Mouse (Mus musculus) cerebellum, postnatal 25 days (tissue): Measurements from ENCODE around the gene Olfr1325.
"Not testable (repeated sequence)": the region's sequence is repeated elsewhere in the genome, so short reads cannot be mapped to it uniquely, and the experiment has no call there.

ENCODE experiments used
- DNase-seq, 2 experiments: peaks; one replicate each; pipeline ENCODE4 v3.0.0; 2021; ENCODE audit warnings: mixed read lengths in 2 of 2

Gene Olfr1325

GRCm38 (mm10) chrX:74592379-74592778 lies at the start of gene Olfr1325:
TSS of gene Olfr1325 (plus strand) at chrX:74592679.
- DNase-seq: no peak

GRCm38 (mm10) chrX:74574788-74575187 lies 17.7 kb upstream of the Olfr1325 start, which contains the start of gene Olfr1326-ps1:
TSS of gene Olfr1326-ps1 (minus strand) at chrX:74574888.
- no peak for DNase-seq

- not testable (repeated sequence) for DNase-seq
These were observed 53.2 kb downstream of the Olfr1325 start, which contains the start of gene Gm5640 for GRCm38 (mm10) chrX:74645466-74646323. TSS of gene Gm5640 (minus strand) at chrX:74645635.

GRCm38 (mm10) chrX:74646393-74646792 lies 53.9 kb downstream of the Olfr1325 start:
- DNase-seq: not testable (repeated sequence)
